Mouse (Mus musculus) lung, postnatal 0 days (tissue): Measurements from ENCODE around the gene Trmt6.

Experiments
- CTCF ChIP-seq: IDR thresholded peaks from 2 replicates; pipeline ENCODE4 v1.5.1; 2016; ENCODE audit warnings: antibody characterized with exemption, mild to moderate bottlenecking
- EP300 ChIP-seq: IDR thresholded peaks from 2 replicates; pipeline ENCODE4 v1.6.1; 2016; ENCODE audit warnings: antibody characterized with exemption, mild to moderate bottlenecking, control low read depth

DNA sequence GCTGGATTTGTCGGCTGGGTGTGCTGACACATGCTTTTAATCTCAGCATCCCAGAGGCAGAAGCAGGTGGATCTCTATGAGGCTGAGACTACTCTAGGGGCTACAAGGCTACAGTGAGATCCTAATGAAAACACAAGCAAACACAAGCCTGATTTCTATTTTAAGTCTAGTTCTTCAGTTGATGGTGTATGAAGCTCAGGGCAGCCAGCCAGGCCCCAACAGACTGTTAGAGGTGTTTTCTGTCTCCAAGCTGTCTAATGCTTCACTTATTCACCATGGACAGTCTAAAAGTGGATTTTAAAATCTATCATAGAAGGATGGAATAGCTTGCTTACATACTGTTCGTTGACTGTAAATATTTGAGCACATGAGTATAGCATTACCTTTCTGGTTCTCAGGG lies 45.6 kb upstream of the Trmt6 start:
- TF ChIP-seq CTCF, result no peak
- no peak for TF ChIP-seq EP300
